Mouse (Mus musculus) small intestine, adult 2 months (tissue): Measurements from ENCODE around the gene Dnajb3. TPM values are rescaled to one million over a fixed set of nuclear protein-coding genes. Genes with fewer than 3 reads are reported as not detected.

ENCODE experiments used
- H3K27ac ChIP-seq: fragments of 200-500 bp; 2 replicates; pipeline ENCODE4 v1.5.1; 2012; ENCODE audit warnings: low read depth, low read length, control low read depth, inconsistent platforms; ENCODE audit not compliant: insufficient read depth
- H3K27me3 ChIP-seq: fragments of 200-500 bp; 2 replicates; pipeline ENCODE4 v1.6.1; 2012; ENCODE audit warnings: mild to moderate bottlenecking, moderate library complexity, low read length, inconsistent platforms; ENCODE audit not compliant: control insufficient read depth, insufficient read depth
- H3K36me3 ChIP-seq: fragments of 200-500 bp; 2 replicates; pipeline ENCODE4 v1.6.1; 2012; ENCODE audit warnings: mild to moderate bottlenecking, low read length, control low read depth, inconsistent platforms; ENCODE audit not compliant: control insufficient read depth, insufficient read depth
- H3K4me1 ChIP-seq: fragments of 200-500 bp; 2 replicates; pipeline ENCODE4 v1.6.1; 2012; ENCODE audit warnings: low read length, inconsistent platforms, mixed read lengths; ENCODE audit not compliant: control insufficient read depth, insufficient read depth, insufficient read length
- H3K4me3 ChIP-seq: fragments of 200-500 bp; 2 replicates; pipeline ENCODE4 v1.5.1; 2012; ENCODE audit warnings: low read depth, mild to moderate bottlenecking, control low read depth, inconsistent platforms, low read length, moderate library complexity
- CTCF ChIP-seq: fragments of 200-500 bp; IDR thresholded peaks from 2 replicates; pipeline ENCODE4 v1.5.1; 2012; ENCODE audit warnings: low read depth, mild to moderate bottlenecking, control low read depth, inconsistent platforms, low read length, moderate library complexity, mixed read lengths; ENCODE audit not compliant: insufficient replicate concordance, insufficient read length; ENCODE audit errors: extremely low read depth
- POLR2A ChIP-seq: fragments of 200-500 bp; IDR thresholded peaks from 2 replicates; pipeline ENCODE4 v1.6.1; 2012; ENCODE audit warnings: low read depth, mild to moderate bottlenecking, control low read depth, inconsistent platforms, low read length, moderate library complexity
- WGBS: fragments of 180-500 bp; shearing (Covaris S2); methylation state at CpG from one replicate; pipeline ENCODE4 v1.1.7; 2018; 5-methylcytosine and 5-hydroxymethylcytosine counted together
- polyA plus RNA-seq: library from polyadenylated mRNA; depleted of rRNA; stranded (reverse); fragments of >200 nt; gene quantifications from 2 replicates; pipeline ENCODE4 v1.2.3, GENCODE M21; 2012

Gene Dnajb3
- polyA plus RNA-seq, 1 experiment: 5.3 TPM

GRCm38 (mm10) chr1:88247660-88248059, 42.1 kb upstream of the Dnajb3 start:
- Histone ChIP-seq H3K4me3 (no peak overlapping the region), H3K36me3 (no peaks in the 10 kb centered on the region), H3K27me3 (no peaks in the 10 kb centered on the region), H3K4me1 (peaks cover 3% of the 10 kb centered on the region; the same call in 1 of the 2 replicates), H3K27ac (no peak overlapping the region)
- TF ChIP-seq CTCF (no peak), POLR2A (no peak)
- WGBS: 38% methylated on average over 2 of the region's 2 CpGs

GRCm38 (mm10) chr1:88246386-88246785, 40.8 kb upstream of the Dnajb3 start:
- whole genome bisulfite sequencing: 42% methylated on average over 6 of the region's 6 CpGs

GRCm38 (mm10) chr1:88245881-88246280, 40.3 kb upstream of the Dnajb3 start:
- 71% methylated on average over 6 of the region's 6 CpGs for WGBS
- Histone ChIP-seq H3K27me3 (no peaks in the 10 kb centered on the region), H3K4me1 (peaks cover 3% of the 10 kb centered on the region; the same call in 1 of the 2 replicates), H3K36me3 (no peaks in the 10 kb centered on the region), H3K4me3 (no peak overlapping the region), H3K27ac (no peak overlapping the region)
- no peak for TF ChIP-seq POLR2A

More at GRCm38 (mm10) chr1:88246386-88246785, 40.8 kb upstream of the Dnajb3 start:
- Histone ChIP-seq H3K27ac (no peak overlapping the region), H3K4me3 (no peak overlapping the region), H3K27me3 (no peaks in the 10 kb centered on the region), H3K36me3 (no peaks in the 10 kb centered on the region), H3K4me1 (peaks cover 3% of the 10 kb centered on the region; the same call in 1 of the 2 replicates)
- TF ChIP-seq POLR2A (no peak), CTCF (no peak)

GRCm38 (mm10) chr1:88243861-88244260, 38.3 kb upstream of the Dnajb3 start:
- no peaks in the 10 kb centered on the region for H3K36me3 ChIP-seq
- H3K27ac ChIP-seq: no peak overlapping the region
- 66% methylated on average over 5 of the region's 5 CpGs for WGBS
- H3K4me3 ChIP-seq: no peak overlapping the region
- H3K27me3 ChIP-seq: no peaks in the 10 kb centered on the region
- TF ChIP-seq CTCF (no peak), POLR2A (no peak)
- H3K4me1 ChIP-seq: peaks cover 3% of the 10 kb centered on the region; the same call in 1 of the 2 replicates

GRCm38 (mm10) chr1:88240579-88240978, 35.0 kb upstream of the Dnajb3 start:
- WGBS: 76% methylated on average over 4 of the region's 4 CpGs
- TF ChIP-seq CTCF (no peak), POLR2A (no peak)
- Histone ChIP-seq H3K36me3 (no peaks in the 10 kb centered on the region), H3K4me1 (no peaks in the 10 kb centered on the region), H3K27ac (no peak overlapping the region), H3K4me3 (no peak overlapping the region), H3K27me3 (no peaks in the 10 kb centered on the region)

- H3K27ac ChIP-seq: no peak overlapping the region
- no peak overlapping the region for H3K4me3 ChIP-seq
- H3K27me3 ChIP-seq: no peaks in the 10 kb centered on the region
- H3K4me1 ChIP-seq: no peaks in the 10 kb centered on the region
- TF ChIP-seq POLR2A: no peak
- TF ChIP-seq CTCF: no peak
- 66% methylated on average over 5 of the region's 5 CpGs for WGBS
- no peaks in the 10 kb centered on the region for H3K36me3 ChIP-seq
Measured at GRCm38 (mm10) chr1:88240072-88240471, 34.5 kb upstream of the Dnajb3 start.

- no peaks in the 10 kb centered on the region for H3K36me3 ChIP-seq
- H3K4me3 ChIP-seq: no peak overlapping the region
- H3K27me3 ChIP-seq: no peaks in the 10 kb centered on the region
- no peak for TF ChIP-seq CTCF
- TF ChIP-seq POLR2A: no peak
- WGBS: 77% methylated on average over 6 of the region's 6 CpGs
- H3K4me1 ChIP-seq: no peaks in the 10 kb centered on the region
- no peak overlapping the region for H3K27ac ChIP-seq
Measured at GRCm38 (mm10) chr1:88238771-88239170, 33.2 kb upstream of the Dnajb3 start.

- Histone ChIP-seq H3K4me1 (no peaks in the 10 kb centered on the region), H3K4me3 (no peak overlapping the region), H3K36me3 (no peaks in the 10 kb centered on the region), H3K27ac (no peak overlapping the region), H3K27me3 (no peaks in the 10 kb centered on the region)
- 56% methylated on average over 5 of the region's 5 CpGs for whole genome bisulfite sequencing
- TF ChIP-seq POLR2A (no peak), CTCF (no peak)
Measured at GRCm38 (mm10) chr1:88237311-88237710, 31.7 kb upstream of the Dnajb3 start.
